17 mouse cellular contexts compared by ENCODE assay signal in the genomic region with DNA sequence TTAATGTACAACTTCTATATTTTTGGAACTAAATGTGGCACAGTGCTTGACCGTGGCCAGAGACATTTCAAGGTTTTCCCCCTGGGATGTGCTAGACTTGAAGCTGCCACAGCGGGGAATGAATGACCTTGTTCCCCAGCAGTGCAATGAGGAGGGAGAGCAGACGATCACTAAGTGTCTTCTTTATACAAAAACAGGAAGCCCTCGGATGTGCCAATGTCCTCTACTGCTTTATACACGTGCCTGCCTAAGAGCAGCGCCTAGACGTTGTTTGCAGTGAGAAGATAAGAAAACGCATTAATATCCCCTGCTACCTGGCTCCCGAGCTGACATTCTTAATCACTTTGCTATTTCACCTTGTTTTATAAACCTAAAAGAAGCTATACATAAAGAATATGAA. TPM values are rescaled to one million over a fixed set of nuclear protein-coding genes. Genes with fewer than 3 reads are reported as not detected.
A peak's percentile ranks its signal among the peaks of the same experiment; 100 is the strongest.
DNase-seq lines count a peak whose midpoint lies in the region; ATAC-seq lines count a peak whose summit lies in the region.
"Had no signal": no experiment of that assay in that cellular context is flagged by ENCODE, and none has a peak within 500 bp of the region (broad histone marks: within the 10 kb centered on the region; RNA-seq: fewer than 3 reads in every experiment).

No protein-coding gene starts in this region.

- 0 out of 2 replicates have a peak, but pooled peaks have one; percentile 20 for ATAC-seq in liver, embryonic 11.5 days (replicated peaks; ENCODE audit: low FRiP score)
- no peak for ATAC-seq in hindbrain, embryonic 13.5 days (ENCODE audit: low FRiP score)
- ATAC-seq: forebrain, embryonic 13.5 days had no signal

- no peak overlapping the region for H3K4me2 ChIP-seq in liver, embryonic 11.5 days
- no peak overlapping the region for H3K4me2 ChIP-seq in hindbrain, embryonic 13.5 days
- H3K4me2 ChIP-seq: embryonic facial prominence, embryonic 13.5 days; forebrain, embryonic 13.5 days; heart, embryonic 12.5 days; liver, embryonic 13.5 days; midbrain, embryonic 12.5 days had no signal

- no peak overlapping the region for H3K9ac ChIP-seq in liver, embryonic 11.5 days (ENCODE audit: low read depth, low read length)
- H3K9ac ChIP-seq in hindbrain, embryonic 13.5 days, result no peak overlapping the region
- H3K9ac ChIP-seq: embryonic facial prominence, embryonic 13.5 days; forebrain, embryonic 13.5 days; heart, embryonic 12.5 days; liver, embryonic 13.5 days; midbrain, embryonic 12.5 days had no signal

- no peaks in the 10 kb centered on the region for H3K27me3 ChIP-seq in liver, embryonic 11.5 days (replicated peaks; ENCODE audit: control insufficient read depth, insufficient read depth, low read length)
- H3K27me3 ChIP-seq in hindbrain, embryonic 13.5 days, result no peaks in the 10 kb centered on the region
- H3K27me3 ChIP-seq: embryonic facial prominence, embryonic 13.5 days; forebrain, embryonic 13.5 days; heart, embryonic 12.5 days; liver, embryonic 13.5 days; midbrain, embryonic 12.5 days had no signal

- peaks cover 10% of the 10 kb centered on the region for H3K4me1 ChIP-seq in liver, embryonic 11.5 days (replicated peaks; ENCODE audit: control insufficient read depth, insufficient read depth, low read length)
- no peaks in the 10 kb centered on the region; the same call in 1 of the 2 replicates for H3K4me1 ChIP-seq in hindbrain, embryonic 13.5 days (replicated peaks)
- H3K4me1 ChIP-seq: forebrain, embryonic 13.5 days; midbrain, embryonic 12.5 days had no signal

- no peaks in the 10 kb centered on the region for H3K9me3 ChIP-seq in liver, embryonic 11.5 days (ENCODE audit: control insufficient read depth, low read length)
- no peaks in the 10 kb centered on the region for H3K9me3 ChIP-seq in hindbrain, embryonic 13.5 days
- H3K9me3 ChIP-seq: embryonic facial prominence, embryonic 13.5 days; forebrain, embryonic 13.5 days; heart, embryonic 12.5 days; liver, embryonic 13.5 days; midbrain, embryonic 12.5 days had no signal

- H3K36me3 ChIP-seq in liver, embryonic 11.5 days (ENCODE audit: control insufficient read depth, insufficient read depth, low read length), result no peaks in the 10 kb centered on the region
- no peaks in the 10 kb centered on the region for H3K36me3 ChIP-seq in hindbrain, embryonic 13.5 days
- H3K36me3 ChIP-seq: embryonic facial prominence, embryonic 13.5 days; heart, embryonic 12.5 days; midbrain, embryonic 12.5 days had no signal

- H3K4me3 ChIP-seq in liver, embryonic 11.5 days (ENCODE audit: low read depth, low read length), result no peak overlapping the region
- H3K4me3 ChIP-seq in hindbrain, embryonic 13.5 days, result no peak overlapping the region
- H3K4me3 ChIP-seq: embryonic facial prominence, embryonic 13.5 days; forebrain, embryonic 13.5 days; heart, embryonic 12.5 days; layer of hippocampus, adult 2 months; liver, embryonic 13.5 days; midbrain, embryonic 12.5 days had no signal

- no peak for DNase-seq in liver, embryonic 11.5 days (ENCODE audit: low spot score)
- no peak for DNase-seq in liver
- peak; percentile 74 for DNase-seq in CD4-positive, CD25-positive, alpha-beta regulatory T cell, adult 2 months (ENCODE audit: low read depth, low spot score)
- peak; percentile 70 for DNase-seq in T-cell, adult 2 months (ENCODE audit: low spot score)
- DNase-seq in lung, postnatal 36 days, result peak; percentile 54
- no peak for DNase-seq in cerebellum, postnatal 36 days
- DNase-seq in cerebellum, adult 11 months, result no peak
- DNase-seq: cerebellum, postnatal 14 days; kidney, adult 8-10 months; liver, embryonic 13.5 days; retina, postnatal 1 day had no signal

- WGBS in liver, embryonic 11.5 days, result 25% methylated on average over 9 of the region's 9 CpGs
- WGBS in hindbrain, embryonic 13.5 days, result 85% methylated on average over 9 of the region's 9 CpGs

- H3K27ac ChIP-seq in liver, embryonic 11.5 days (ENCODE audit: low read depth, low read length), result no peak overlapping the region
- H3K27ac ChIP-seq in hindbrain, embryonic 13.5 days, result no peak overlapping the region
- H3K27ac ChIP-seq: forebrain, embryonic 13.5 days; layer of hippocampus, adult 2 months; liver, embryonic 13.5 days; midbrain, embryonic 12.5 days had no signal

RNA-seq across cellular contexts. Expression of gene Fyb, which starts 55.3 kb away (rescaled TPM):
- polyA plus RNA-seq in liver, embryonic 11.5 days (2014; fragmentation: Nextera tagmentation; extraction: Ambion mirVana), result 38.7 and 41.1 TPM in 2 replicates
- polyA plus RNA-seq in hindbrain, embryonic 13.5 days (2015; fragmentation: Nextera tagmentation; extraction: Ambion mirVana), result 3.7 and 4.7 TPM in 2 replicates

Comparison
In these comparisons a context has a peak if more than half of its experiments do, and no peak if none do; other contexts are left out.
1. DNase-seq: peak in CD4-positive, CD25-positive, alpha-beta regulatory T cell, adult 2 months (single experiment), T-cell, adult 2 months (single experiment) and lung, postnatal 36 days (single experiment); none in liver, embryonic 11.5 days (single experiment), liver (single experiment), cerebellum, postnatal 36 days (0 of 2) and cerebellum, adult 11 months (single experiment).